Mouse (Mus musculus): ENCODE measurements around the gene Bcan.

Gene Bcan

DNA sequence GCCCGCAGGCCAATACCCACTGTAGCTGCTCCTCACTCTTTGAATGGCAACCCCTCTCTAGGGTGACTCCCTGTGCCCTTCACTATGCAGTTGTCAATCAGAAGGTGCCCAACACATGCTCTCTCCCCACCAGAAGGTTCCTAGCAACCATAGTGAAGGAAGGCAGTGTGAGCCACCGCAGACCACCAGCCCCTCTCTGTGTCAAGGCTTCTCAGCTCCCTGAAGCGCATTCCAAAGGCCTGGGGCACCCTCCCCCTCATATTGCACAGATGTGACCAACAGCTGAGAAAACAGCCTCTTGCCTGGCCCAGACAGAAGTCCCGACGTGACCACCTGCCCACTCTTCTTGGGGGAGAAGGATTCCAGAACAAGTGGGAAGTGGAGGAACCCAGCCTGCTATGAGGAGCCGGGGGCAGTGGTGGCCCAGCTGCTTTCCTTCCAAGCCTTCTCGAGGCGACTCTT lies 27.8 kb downstream of the Bcan start:
- DNase-seq (ENCODE audit: low spot score) = no peak

DNA sequence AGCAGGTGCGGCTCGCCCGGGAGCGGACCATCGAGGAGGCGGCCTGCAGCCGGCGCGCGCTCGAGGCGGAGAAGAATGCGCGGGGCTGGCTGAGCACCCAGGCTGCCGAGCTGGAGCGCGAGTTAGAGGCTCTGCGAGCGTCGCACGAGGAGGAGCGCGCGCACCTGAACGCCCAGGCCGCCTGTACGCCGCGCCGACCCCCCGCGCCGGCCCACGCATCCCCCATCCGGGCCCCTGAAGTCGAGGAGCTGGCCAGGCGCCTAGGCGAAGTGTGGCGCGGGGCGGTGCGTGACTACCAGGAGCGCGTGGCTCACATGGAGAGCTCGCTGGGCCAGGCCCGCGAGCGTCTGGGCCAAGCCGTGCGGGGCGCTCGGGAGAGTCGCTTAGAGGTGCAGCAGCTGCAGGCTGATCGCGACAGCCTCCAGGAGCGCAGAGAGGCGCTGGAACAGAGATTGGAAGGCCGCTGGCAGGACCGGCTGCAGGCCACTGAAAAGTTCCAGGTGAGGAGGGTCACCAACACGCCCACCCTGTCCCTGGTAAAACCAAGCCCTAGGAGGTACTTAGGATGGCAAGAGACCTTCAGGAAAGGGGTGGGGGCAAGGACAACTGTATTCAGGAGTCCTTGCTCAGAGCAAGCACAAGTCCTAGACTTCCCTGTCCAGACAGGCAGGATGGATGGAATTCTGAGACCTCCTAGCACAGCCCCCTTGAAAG lies 28.4 kb downstream of the Bcan start:
- no peak for DNase-seq (ENCODE audit: low spot score)

DNA sequence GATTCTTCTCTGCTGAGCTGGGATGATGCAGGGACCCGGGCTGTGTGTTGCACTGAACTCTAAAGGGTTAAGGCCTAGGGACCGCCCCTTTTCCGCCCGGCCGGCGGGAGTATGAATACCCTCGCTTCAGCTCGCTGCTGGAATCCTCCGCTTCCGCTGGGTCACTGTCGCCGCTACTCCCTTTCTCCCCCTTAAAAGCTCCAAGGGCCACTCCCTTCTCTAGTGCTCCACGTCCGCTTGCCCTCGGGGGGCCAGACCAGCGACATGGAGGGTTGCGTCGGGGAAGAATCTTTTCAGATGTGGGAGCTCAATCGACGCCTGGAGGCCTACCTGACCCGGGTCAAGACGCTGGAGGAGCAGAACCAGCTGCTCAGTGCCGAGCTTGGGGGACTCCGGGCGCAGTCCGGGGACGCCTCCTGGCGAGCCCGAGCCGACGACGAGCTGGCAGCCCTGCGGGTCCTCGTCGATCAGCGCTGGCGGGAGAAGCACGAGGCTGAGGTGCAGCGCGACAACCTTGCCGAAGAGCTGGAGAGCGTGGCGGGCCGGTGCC lies 29.0 kb downstream of the Bcan start, which contains the start of gene Nes:
Gene Nes (plus strand): TSS at position 140 of the 550 bp plus-strand sequence.
- peak; percentile 73 for DNase-seq (ENCODE audit: low spot score)

DNA sequence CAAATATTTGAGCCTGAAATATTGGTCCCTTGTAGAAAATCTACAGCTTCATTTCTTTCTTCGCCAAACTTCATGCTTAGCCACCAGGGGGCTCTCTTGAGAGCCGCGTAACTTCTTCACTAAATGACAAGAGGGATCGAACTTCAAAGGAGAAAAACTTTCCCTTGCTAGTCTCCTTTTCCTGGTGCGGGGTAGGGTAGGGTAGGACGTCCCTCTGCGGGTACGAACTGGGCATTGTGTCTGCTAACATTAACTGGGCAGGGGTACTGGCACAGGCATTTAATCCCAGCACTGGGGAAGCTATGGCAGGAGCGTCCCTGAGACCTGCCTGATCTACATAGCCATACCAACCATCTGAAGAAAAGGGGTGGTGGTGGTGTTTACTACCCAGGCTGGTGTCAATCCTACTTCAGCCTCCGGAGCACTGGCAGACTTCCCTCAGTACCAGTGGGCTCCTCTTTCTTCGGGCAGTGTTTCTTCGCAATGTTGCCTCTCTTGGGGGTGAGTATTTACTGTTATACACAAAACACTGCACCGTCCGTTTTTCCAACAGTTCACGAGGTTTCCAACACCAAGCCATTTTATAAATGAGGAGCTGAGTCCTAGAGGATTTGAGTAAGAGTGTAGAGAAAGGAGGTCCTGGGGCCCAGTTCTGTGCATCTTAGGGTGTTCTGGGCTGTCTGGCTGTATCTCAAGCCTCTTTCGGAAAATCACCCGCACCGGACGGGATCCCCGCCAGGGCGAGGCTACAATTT lies 29.7 kb downstream of the Bcan start:
- DNase-seq (ENCODE audit: low spot score) = peak; percentile 78

DNA sequence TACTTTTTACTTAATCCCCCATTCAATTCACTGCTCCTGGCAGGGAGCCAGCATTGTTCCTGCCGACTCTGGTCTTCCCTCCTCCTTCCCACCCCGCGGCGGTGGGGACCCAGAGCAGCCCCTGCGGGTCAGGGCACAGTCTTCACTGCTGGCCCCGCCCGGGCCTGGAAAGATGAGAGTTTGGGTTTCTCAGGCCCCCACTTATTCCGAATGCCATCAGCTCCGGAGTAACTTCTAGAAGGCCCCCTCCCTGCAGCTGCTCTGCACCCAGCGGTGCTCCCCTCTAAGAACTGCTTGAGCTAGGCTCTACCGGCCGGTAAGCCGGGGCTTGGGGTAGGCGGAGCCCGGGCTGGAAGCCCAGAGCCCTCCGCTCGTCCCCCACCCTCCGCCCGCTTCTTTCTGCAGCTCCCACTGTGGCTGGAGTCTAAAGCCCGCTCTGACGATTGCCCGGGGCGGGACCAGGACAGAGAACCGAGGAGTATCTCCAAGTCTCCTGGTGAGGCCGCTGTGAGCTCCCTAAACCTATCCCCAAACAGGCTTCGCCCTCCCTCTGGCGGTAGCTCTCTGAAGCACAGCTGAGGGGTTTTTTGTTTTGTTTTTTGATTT lies 39.3 kb downstream of the Bcan start:
- DNase-seq (ENCODE audit: low spot score) = peak; percentile 97

DNA sequence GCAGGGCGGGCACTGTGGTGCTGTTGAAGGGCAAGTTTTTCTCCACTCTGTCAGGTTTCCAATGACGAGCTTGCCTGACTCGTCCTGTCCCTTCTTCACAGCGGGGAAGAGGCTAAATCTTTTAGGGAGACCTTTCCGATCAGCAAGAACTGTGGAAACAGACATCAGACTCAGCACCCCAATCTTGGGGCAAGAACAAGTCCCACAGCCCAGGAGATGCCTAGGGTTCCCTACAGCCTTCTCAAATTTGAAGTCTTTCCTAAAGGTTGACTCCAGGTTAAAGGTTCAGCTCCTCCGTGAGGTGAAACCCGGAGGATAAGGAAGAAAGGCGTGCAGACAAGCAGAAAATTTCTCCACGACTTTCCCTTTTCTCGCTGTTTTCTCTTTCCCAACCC lies 39.8 kb downstream of the Bcan start:
- no peak for DNase-seq (ENCODE audit: low spot score)

DNA sequence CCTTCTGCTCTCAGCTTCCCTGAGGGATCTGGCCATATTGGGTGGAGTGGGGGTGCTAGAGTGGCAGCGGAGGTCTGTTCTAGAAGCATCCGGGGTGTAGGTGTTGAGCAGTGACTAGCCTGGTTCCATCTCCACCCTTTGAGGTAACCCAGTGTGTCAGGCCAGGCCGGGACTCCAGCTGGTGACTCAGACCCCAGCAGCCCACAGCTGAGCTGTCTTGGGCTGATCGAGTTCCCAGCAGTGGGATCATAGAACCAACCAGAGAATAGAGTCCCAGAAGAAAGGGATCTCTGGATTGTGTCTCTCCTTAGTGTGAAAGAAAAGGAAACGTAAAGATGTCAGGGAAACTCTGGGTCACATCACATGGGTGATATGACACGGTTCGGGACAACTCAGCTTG lies 40.7 kb downstream of the Bcan start:
- no peak for DNase-seq (ENCODE audit: low spot score)

DNA sequence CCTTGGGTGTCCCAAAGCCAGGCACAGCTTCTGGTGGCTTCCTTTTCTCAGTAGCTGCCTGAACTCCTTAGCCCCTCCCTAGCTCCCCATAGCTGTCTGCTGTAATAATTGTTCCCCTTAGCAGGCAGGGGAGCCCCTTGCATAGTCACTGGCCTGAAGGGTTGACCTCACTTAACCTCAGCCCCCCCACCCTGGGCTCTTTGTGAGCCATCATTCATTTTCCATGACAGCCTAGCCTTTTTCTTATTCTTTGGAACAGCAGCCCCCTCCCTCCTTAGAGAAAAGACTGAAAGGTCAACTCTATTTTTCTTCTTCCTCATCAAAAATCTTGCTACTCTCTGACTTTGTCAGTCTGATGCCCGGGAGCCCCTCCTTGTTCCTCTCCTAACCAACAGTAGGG lies 41.1 kb downstream of the Bcan start:
- DNase-seq (ENCODE audit: low spot score) = no peak

DNA sequence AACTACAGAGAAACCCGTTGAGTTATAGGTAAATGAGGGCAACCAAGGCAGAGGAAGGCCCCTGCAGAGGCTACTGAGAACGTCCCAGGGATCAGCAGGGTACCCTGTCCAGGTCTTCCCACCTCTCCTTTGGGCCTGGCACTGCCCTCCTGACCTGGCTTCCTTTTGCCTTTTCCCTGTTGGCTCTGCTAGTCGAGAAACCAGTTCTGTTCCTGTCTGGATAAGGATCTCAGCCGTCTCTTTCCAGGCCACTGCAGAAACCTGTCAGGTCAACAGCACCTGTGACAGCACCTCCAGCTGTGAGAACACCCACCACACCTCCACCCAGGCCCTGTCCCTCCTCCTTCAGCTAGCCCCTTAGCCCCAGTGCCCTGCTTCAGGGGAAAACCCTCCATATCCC lies 41.6 kb downstream of the Bcan start:
- DNase-seq (ENCODE audit: low spot score) = no peak

DNA sequence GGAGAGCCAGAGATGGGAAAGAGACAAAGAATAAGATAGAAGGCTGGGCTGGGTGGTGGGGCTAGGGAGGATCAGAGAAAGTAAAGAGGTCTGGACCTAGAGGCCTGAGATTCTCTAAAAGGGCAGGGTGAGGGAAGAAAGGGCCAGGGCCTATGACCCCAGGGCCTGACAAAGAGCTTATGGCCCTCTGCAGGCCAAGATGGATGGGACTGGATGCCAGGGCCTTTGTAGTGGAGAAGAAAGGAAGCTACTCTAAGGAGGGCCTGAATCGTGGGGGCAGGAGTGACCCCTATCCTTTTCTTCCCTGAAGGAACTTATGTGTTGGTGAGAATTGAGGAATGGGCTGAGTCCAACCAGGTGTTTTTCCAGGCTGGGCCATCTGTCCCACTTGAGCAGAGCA lies 42.0 kb downstream of the Bcan start:
- DNase-seq (ENCODE audit: low spot score) = no peak

DNA sequence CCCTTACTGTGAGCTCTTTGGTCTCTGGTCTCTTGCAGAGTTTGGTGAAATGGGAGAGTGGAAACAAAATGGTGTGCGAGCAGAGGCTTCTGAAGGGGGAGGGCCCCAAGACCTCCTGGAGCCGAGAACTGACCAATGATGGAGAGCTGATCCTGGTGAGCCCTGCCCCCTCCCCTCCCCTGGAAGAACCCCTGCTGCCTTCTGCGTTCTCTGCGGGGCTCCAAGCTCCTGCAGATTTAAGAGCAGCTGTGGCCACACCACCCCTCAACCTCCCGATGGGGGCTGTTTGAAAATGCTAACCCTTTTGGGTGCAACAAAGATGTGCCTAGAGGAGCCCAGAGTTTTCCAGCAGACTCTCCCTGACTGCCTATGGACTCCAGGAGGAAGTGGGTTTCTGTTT lies 47.6 kb downstream of the Bcan start:
- no peak for DNase-seq (ENCODE audit: low spot score)

DNA sequence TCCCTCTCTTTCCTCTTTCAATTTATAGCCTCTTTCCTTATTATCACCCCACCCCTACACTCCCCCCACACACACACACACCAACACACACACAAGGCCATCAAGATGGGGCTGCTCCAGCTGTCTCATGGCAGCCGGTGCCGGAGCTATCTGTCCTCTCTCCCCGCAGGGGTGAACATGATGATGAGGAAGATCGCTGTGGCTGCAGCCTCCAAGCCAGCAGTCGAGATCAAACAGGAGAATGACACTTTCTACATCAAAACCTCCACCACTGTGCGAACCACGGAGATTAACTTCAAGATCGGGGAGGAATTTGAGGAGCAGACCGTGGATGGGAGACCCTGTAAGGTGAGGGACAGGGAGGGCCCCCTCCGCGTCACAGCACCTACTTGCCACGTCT lies 48.1 kb downstream of the Bcan start:
- no peak for DNase-seq (ENCODE audit: low spot score)

DNA sequence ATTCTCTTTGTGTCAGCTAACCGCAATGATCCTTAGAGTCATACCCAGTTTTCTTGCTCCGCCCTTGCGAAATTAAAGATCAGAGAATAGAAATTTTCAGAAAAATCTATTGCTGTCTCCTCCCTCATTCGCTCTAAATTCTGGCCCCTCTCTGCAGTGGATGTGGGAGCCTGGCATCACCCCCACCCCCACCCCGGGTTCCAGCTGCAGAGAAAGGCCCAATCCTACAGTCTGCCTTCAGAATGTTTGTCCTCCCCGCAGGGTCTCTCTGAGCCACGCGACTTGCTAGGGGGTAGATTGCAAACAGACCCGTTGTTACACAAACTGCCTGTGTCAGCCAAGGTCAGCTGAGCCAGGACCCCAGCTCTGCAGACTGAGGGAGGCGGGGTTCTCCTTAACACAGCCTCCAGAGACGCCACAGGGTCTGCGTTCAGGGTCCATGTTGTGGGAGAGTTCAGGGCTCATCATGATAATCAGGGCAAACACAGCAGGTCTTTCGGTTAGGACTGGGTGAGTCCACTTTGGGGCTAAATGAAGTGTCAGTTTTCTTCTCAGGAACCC lies 50.0 kb downstream of the Bcan start:
- no peak for DNase-seq (ENCODE audit: low spot score)

DNA sequence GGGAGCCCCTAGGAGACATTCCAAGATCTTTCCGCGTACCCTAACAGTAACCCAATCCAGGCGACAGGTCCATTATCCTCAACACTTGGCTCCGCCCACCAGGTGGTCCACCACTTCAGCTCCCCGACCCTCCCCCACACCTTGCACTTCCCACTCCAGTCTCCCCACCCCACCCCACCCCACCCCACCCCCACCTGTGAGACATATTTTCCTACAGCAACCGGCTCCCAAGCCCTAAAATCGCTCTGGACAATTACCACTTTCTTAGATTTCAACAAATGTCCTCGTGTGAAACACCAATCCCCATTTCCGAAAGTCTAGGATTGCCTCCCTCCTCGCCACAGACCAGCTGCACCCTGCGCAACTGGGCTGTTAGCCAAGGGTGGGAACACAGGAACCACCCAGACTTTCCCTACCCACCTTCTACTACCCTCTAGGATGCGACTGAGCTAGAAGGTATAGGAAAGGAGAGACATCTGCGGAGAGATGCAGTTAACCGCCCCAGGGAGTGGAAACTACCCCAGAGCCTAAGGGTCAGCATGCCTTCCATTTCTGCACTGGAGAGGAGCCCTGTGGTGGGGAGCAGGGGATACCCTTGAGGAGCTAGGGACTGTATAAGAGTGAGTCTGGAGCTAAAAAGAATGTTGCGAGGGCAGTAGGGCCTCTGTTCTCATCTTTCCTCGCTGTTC lies 50.6 kb downstream of the Bcan start:
- DNase-seq (ENCODE audit: low spot score) = no peak

DNA sequence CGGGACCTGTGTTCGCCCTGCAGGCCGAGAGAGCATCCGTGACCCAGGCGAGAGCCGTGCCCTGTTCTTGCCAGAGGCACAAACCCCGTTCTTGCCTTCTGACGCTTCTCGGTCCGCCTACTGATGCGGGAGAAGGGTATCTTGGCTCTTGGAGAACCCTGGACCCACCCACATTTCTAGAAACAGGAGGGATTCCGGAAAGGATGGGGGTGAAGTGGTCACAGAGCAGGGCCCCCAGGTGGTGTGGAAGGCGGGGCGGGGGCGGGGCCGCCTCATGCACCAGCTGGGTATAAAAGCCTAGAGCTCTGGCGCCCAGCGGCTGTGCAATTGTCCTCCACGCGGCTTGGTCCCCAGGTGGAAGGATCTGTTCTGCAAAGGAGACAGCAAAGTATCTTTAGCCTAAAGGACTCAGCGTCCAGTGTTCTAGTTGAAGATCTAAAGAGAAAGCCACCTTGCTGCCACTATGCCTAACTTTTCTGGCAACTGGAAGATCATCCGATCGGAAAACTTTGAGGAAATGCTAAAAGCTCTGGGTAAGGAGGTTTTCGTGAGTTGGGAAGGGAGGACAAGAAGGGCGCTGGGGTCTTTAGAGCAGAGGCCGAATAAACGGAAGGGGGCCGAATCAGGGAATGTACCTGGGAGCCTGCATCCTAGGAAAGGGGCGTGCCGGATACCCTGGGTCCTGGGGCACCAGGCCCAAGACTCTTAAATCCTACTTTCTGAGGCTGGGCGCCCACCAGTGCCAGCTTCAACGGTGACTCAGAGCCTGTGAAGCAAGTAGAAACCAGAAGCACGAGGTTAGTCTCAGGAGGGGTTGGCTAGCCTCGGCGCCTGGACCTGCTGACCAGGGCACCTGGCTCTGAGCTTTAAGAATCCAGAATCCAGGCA lies 51.4 kb downstream of the Bcan start, which contains the start of gene Crabp2:
Gene Crabp2 (plus strand): TSS at position 289 of the 888 bp plus-strand sequence.
- no peak for DNase-seq (ENCODE audit: low spot score)

DNA sequence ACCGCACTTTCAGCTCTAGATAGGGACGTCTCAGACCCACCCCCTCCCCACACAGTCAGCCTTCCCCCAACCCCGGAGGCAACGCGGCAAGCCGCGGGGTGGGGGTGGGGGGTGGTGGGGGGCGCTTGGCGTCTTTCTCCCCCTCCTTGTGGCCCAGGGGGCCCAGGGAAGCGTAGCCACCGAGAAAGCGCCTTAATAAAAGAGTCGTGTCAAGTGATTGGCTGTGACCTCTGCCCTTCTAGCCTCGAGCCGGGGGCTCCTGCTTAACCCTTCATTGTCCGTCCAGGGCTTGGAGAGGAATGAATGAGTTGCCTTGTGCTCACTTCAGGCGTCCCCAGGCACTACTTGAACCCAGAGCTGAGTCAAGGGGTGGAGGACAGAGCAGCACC lies 52.2 kb downstream of the Bcan start:
- no peak for DNase-seq (ENCODE audit: low spot score)

DNA sequence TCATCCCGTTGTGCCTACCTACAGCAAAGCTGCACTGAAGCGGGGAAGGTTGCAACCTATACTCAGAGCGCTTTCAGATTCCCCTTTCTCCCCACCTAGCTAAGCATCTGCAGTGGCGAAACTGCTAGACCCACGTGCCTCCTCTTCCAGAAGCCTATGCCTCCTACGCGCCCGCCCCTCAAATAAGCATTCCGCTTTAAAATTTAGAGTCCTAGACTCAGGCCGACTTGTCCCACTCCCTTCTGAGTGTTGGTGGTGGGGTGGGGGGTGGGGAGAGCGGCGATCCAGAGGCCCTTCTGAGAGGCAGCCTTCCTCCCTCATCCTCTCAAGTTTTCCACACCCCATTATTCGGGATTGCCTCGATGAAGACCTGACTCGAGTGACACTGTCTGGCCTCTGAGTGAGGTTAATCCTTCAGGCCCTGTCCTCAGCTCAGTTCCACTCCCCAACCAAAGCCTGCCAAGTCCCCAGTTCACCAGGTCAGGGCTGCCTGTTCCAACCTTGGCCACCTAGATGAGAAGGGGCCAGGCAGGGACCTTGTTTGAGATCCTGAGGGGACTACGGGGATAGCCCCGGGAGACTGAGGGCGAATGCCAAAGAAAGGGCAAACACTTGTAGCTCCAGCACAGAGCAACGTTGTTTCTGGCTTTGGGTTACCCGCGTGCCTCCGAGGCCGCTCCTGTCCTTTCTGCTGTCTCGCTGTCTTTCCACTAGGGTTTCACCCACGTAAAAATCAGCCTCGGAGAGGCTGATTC lies 52.8 kb downstream of the Bcan start:
- no peak for DNase-seq (ENCODE audit: low spot score)

DNA sequence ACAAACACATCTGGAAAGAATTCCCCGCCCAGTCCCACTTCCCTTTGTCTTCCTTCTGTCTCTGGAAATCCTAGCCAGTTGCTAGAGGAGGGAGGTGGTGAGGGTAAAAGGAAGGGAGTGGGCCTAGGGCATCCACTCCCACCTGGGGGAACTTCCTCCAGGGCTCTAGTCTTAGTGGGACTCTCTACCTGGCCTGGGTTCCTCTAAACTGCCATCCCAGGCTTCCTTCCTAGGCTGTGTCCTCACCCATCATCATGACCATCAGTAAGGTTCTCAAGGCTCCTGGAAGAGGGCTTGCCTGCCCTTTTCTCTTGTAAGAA lies 53.5 kb downstream of the Bcan start:
- no peak for DNase-seq (ENCODE audit: low spot score)

DNA sequence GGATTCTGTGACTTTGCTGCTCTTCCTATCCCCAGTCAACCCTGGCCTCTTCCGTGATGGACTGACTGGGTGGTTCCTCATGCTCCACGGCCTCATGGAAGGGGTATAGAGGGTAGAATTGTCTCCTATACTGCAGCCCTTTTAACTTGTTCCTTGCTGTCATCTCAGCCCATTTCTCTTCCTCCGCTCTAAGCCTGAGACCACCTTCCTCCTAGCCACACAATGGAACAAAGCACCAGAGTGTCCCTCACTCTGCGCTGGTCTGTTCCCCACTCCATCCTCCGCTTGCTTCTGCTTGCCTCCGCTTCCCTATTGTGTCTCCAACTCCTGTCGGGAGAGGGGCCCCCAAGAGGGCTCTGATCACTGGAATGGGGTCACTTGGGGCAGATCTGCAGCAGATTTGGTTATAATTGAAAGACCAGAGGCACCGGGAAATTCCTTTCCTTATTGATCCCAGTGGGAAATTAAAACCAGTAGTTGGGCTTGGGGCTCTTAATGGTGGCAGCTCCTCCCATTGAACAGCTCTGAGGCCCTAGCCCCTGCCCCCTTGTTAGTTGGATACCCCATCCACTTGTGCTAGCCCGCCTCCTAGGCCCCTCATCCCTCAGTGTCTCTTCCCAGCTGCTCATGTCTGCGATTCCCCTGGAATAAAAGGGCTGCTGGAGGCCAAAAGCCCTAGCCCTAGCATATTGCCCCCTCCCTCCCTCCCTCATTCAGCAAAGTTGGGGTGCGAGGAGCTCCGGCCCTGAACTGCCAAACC lies 54.1 kb downstream of the Bcan start:
- no peak for DNase-seq (ENCODE audit: low spot score)
